Mouse (Mus musculus) left cerebral cortex, adult 2 months (tissue): Measurements from ENCODE around the gene Luc7l3. TPM values are rescaled to one million over a fixed set of nuclear protein-coding genes. Genes with fewer than 3 reads are reported as not detected.

ENCODE experiments used
- DNase-seq, 2 experiments: peaks; one replicate each; pipeline ENCODE4 v3.0.0; 2021 to 2022; ENCODE audit warnings: low spot score in 2 of 2, mixed read lengths in 1 of 2; ENCODE audit errors: extremely low spot score in 1 of 2
- H3K27ac ChIP-seq: fragments of 200-600 bp; 2 replicates; pipeline ENCODE4 v1.8.1; 2022
- H3K4me3 ChIP-seq: fragments of 200-600 bp; 2 replicates; pipeline ENCODE4 v1.8.1; 2022
- CTCF ChIP-seq: fragments of 200-600 bp; IDR thresholded peaks from 2 replicates; pipeline ENCODE4 v1.8.1; 2022; ENCODE audit warnings: antibody characterized with exemption, mild to moderate bottlenecking, moderate library complexity
- intact Hi-C: fragments of 180-260 bp; cut with DNase I; formaldehyde crosslinking; loops from one replicate; pipeline ENCODE4 v1.15.1; 2025
- total RNA-seq, 2 experiments: library from RNA; stranded (reverse); gene quantifications; 2 replicates each; pipeline ENCODE4 v1.2.3; 2021

Luc7l3 gene
- total RNA-seq, 2 experiments from 2014 or later, result 123 to 124 TPM

GRCm38 (mm10) chr11:94318056-94318455 lies 3.7 kb downstream of the Luc7l3 start:
- TF ChIP-seq CTCF, result no peak
- Histone ChIP-seq H3K27ac (no peak overlapping the region), H3K4me3 (no peak overlapping the region)
- DNase-seq, result no peak
- intact Hi-C loops, result no loop called here

- Histone ChIP-seq H3K27ac (no peak overlapping the region), H3K4me3 (no peak overlapping the region)
- no peak for TF ChIP-seq CTCF
- DNase-seq, result no peak
- intact Hi-C loops, result no loop called here
Observed at GRCm38 (mm10) chr11:94317515-94317914, 4.3 kb downstream of the Luc7l3 start.

- no peak for DNase-seq
- H3K27ac ChIP-seq, result no peak overlapping the region
- H3K4me3 ChIP-seq, result no peak overlapping the region
- TF ChIP-seq CTCF, result no peak
- intact Hi-C loops, result no loop called here
Observed at GRCm38 (mm10) chr11:94317014-94317413, 4.8 kb downstream of the Luc7l3 start.

DNA sequence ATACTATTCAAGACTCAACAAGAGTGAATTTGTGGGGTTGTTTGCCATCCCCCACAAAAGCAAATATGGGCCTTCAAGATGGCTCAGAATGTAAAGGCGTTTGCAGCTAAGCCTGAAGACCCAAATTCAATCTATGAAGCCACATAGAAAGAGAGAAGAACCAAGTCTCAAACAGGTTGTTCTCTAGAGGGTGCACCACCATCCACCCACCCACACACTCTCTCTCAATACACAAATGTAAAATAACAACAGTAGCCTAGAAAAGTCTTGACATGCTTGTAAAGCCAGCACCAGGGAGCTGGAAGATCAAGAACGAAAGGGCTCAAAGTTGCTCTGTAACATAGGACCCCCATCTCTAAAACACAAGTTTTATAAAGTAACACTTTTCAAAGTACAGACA lies 5.3 kb downstream of the Luc7l3 start:
- intact Hi-C loops, result no loop called here
- DNase-seq, result no peak
- Histone ChIP-seq H3K4me3 (no peak overlapping the region), H3K27ac (no peak overlapping the region)
- no peak for TF ChIP-seq CTCF

GRCm38 (mm10) chr11:94315308-94315707 lies 6.5 kb downstream of the Luc7l3 start:
- Histone ChIP-seq H3K27ac (no peak overlapping the region), H3K4me3 (no peak overlapping the region)
- intact Hi-C loops, result no loop called here
- no peak for DNase-seq
- TF ChIP-seq CTCF, result no peak

DNA sequence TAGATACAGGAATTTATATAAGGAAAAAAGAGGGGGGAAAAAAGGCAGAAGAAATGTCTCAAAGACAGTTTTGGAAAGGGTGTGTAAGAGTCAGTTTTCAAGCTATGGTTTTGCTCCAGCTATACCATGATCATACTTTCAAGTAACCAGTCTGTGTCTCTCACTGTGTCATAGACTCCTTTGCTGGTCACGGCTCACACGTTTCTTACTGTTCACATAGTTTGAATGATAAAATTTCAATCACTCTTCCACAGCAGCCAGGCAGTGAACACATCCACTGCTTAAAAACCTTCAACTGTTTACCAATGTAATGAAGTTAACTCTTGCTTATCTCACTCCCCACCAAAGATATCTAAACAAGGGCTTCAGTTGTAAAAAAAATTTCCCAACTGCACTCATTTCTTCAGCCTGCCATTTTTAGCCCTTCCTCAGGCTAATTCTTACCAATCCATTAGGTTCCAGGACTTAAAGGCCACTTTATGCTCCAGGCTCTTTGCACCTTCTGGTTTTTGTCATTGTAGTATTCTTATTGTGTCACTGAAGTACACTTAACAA lies 7.6 kb downstream of the Luc7l3 start:
- no peak overlapping the region for H3K27ac ChIP-seq
- no peak for TF ChIP-seq CTCF
- DNase-seq, result no peak
- no peak overlapping the region for H3K4me3 ChIP-seq
- intact Hi-C loops, result no loop called here

DNA sequence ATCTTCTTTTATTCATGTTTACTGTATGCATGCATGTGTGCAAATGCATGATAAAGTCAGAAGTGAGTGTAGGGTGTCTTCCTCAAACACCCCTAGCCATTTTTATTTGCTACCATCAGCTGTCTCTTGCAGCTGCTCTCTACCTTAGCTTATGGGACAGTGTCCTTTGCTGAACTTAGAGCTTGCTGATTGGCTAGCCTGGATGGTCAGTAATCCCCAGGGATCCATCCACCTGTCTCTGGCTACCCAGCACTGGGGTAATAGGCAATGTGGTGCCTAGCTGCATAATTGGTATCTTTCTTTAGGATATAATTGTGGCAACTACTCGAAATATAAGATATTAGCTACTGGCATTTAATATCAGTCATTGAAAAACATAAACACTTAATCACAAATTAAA lies 9.1 kb downstream of the Luc7l3 start:
- no peak for TF ChIP-seq CTCF
- DNase-seq, result no peak
- Histone ChIP-seq H3K27ac (no peak overlapping the region), H3K4me3 (no peak overlapping the region)
- intact Hi-C loops, result no loop called here

DNA sequence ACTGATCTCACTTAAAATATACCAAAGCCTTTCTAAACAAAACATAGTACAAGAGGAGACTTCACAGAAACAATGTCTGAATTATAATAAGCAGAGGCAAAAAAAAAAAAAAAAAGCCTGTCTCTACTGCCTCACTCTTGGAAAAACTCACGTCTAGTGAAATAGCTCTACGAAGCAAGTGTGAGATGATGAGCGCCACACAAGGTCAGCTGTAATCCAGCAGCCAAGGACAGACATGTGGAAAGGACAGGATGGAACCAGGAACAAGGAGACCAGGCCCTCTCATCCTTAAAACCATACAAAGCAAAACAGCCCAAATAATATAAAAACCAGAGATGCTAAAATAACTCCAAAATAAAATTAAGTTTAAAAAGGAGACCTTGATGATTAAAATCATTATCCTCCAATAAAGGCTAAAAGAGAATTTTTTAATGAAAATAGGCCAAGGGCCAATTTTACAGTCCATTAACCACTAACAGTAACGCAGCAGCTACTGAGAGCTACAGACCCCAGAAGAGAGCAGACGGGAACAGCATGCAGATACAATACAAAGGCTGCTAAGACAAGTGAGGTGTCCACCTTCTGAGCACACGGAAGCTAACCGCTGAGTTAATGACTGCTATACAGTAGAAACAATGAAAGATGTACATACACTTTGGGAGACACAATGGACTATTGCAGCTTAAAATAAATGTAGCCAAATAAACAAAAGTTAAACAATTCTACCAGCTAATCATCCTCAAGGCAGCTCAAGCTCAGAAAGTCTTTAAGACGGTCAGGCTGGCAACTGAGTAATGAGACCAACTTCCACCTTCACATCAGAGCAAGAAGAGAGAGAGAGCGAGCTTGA lies 26.6 kb downstream of the Luc7l3 start:
- TF ChIP-seq CTCF, result no peak
- no peak for DNase-seq
- intact Hi-C loops, result no loop called here
- H3K27ac ChIP-seq, result no peak overlapping the region
- no peak overlapping the region for H3K4me3 ChIP-seq

- no peak for DNase-seq
- no peak for TF ChIP-seq CTCF
- intact Hi-C loops, result no loop called here
- no peak overlapping the region for H3K4me3 ChIP-seq
- H3K27ac ChIP-seq, result no peak overlapping the region
Observed at GRCm38 (mm10) chr11:94290062-94290740, 31.6 kb downstream of the Luc7l3 start.

- DNase-seq, result no peak
- H3K27ac ChIP-seq, result no peak overlapping the region
- intact Hi-C loops, result no loop called here
- no peak overlapping the region for H3K4me3 ChIP-seq
- no peak for TF ChIP-seq CTCF
Observed at GRCm38 (mm10) chr11:94287105-94287504, 34.7 kb downstream of the Luc7l3 start.

DNA sequence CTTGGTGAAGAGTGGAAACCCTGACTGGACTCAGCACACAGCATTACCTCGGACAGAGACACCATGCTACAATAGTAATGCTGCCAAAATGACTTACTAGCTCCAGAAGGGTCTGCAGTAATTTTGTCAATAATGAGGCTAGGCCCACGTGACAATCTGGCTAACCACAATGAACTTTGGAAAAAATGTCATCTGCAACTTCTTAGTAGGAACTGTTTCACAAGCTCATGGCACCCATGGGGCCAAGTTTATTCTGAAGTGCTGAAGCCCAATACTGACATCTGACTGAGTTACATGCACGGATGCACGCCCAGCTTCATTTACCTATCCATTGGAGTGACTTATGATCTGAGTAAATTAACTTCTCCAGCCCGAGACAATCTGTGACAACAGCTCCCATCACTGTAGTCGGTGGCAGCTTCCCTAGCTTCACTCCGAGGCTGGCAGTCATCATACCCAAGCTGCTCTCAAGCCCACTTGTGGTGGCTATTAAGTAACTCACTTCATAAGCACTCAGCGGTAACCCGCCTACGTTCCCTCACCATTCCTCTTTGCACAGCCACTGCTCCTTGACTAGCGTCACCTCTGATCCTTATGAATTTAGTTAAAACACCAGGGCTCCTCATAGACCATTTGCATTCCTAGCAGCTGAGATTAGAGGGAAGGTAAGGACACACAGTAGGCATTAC lies 35.8 kb downstream of the Luc7l3 start:
- no peak for TF ChIP-seq CTCF
- intact Hi-C loops, result no loop called here
- no peak overlapping the region for H3K27ac ChIP-seq
- H3K4me3 ChIP-seq, result no peak overlapping the region
- no peak for DNase-seq

- Histone ChIP-seq H3K4me3 (no peak overlapping the region), H3K27ac (no peak overlapping the region)
- no peak for TF ChIP-seq CTCF
- intact Hi-C loops, result no loop called here
- DNase-seq, result no peak
Observed at GRCm38 (mm10) chr11:94283536-94284099, 38.2 kb downstream of the Luc7l3 start.
